Mouse (Mus musculus) lung, adult 2 months (tissue): ENCODE results near the gene Hps4.

Experiments used
- CTCF ChIP-seq: fragments of 200-500 bp; IDR thresholded peaks from 2 replicates; pipeline ENCODE4 v1.5.1; 2011; ENCODE audit warnings: mild to moderate bottlenecking, low read length, control low read depth; ENCODE audit not compliant: insufficient read depth
- POLR2A ChIP-seq: fragments of 200-500 bp; IDR thresholded peaks from 2 replicates; pipeline ENCODE4 v1.6.1; 2011; ENCODE audit warnings: low read depth, mild to moderate bottlenecking, control low read depth, low read length, borderline replicate concordance; ENCODE audit errors: extremely low read depth

GRCm38 (mm10) chr5:112355493-112355892 is 12.6 kb downstream of the Hps4 start:
- no peak for TF ChIP-seq CTCF
- TF ChIP-seq POLR2A: no peak
